Comparison of ENCODE assay signal across 9 mouse cellular contexts in the genomic region with DNA sequence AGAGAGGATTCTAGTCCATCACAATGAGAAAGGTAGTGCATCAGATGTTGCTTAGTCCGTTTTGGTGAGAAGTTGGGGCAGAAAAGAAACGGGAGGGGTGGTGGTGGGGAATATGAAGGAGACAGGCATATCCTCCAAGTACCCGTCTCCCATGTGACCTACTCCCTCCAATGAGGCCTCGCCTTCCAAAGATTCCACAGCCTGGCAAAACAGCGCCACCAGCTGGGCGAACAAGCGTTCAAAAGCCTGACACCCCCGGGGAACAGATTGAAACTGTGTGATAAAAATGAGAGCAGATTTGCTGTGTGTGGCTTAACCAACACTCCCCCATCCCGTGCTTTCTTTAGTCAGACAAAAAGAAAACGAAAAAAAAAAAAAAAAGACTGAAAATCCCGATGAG. TPM values are rescaled to one million over a fixed set of nuclear protein-coding genes. Genes with fewer than 3 reads are reported as not detected.
DNase-seq lines count a peak whose midpoint lies in the region; ATAC-seq and TF ChIP-seq lines count a peak whose summit lies in the region.
"Had no signal": no experiment of that assay in that cellular context is flagged by ENCODE, and none has a peak within 500 bp of the region (broad histone marks: within the 10 kb centered on the region; RNA-seq: fewer than 3 reads in every experiment).

No protein-coding gene starts in this region.

- TF ChIP-seq EP300 in ES-Bruce4 (IDR thresholded peaks at IDR 0.05; ENCODE audit: insufficient read depth, low read depth, low read length), result no peak

- peak; percentile 48 for TF ChIP-seq CTCF in ES-Bruce4 (IDR thresholded peaks at IDR 0.05; ENCODE audit: low read depth, low read length)
- peak; percentile 38; the same call in 1 of the 2 replicates for TF ChIP-seq CTCF in bone marrow macrophage, adult 2 months (IDR thresholded peaks at IDR 0.05; ENCODE audit: low read depth, low read length)

- peak; percentile 50 for DNase-seq in kidney, adult 18-20 months
- DNase-seq in kidney, postnatal 25 days, result peak; percentile 71 to 81
- no peak for DNase-seq in cerebellum, adult 11-12 months
- DNase-seq in gastrocnemius, postnatal 36 days, result no peak

- no peak overlapping the region for H3K4me2 ChIP-seq in kidney, embryonic 15.5 days
- H3K4me2 ChIP-seq: limb, embryonic 15.5 days had no signal

- no peak overlapping the region for H3K27ac ChIP-seq in kidney, embryonic 15.5 days
- H3K27ac ChIP-seq in ES-Bruce4 (ENCODE audit: insufficient read depth, low read length), result no peak overlapping the region
- no peak overlapping the region for H3K27ac ChIP-seq in bone marrow macrophage, adult 2 months (ENCODE audit: insufficient read depth, low read depth, low read length)
- H3K27ac ChIP-seq: limb, embryonic 15.5 days had no signal

- no peaks in the 10 kb centered on the region for H3K27me3 ChIP-seq in kidney, embryonic 15.5 days
- H3K27me3 ChIP-seq in ES-Bruce4 (ENCODE audit: control insufficient read depth, insufficient read depth, low read length, poor library complexity, severe bottlenecking), result no peaks in the 10 kb centered on the region
- H3K27me3 ChIP-seq: limb, embryonic 15.5 days had no signal

- 78% methylated on average over 11 of the region's 11 CpGs for WGBS in kidney, embryonic 15.5 days

- peaks cover 9% of the 10 kb centered on the region; the same call in 1 of the 2 replicates for H3K4me1 ChIP-seq in kidney, embryonic 15.5 days
- no peaks in the 10 kb centered on the region for H3K4me1 ChIP-seq in ES-Bruce4 (ENCODE audit: control insufficient read depth, insufficient read depth, low read length)
- H3K4me1 ChIP-seq in bone marrow macrophage, adult 2 months (ENCODE audit: control insufficient read depth, insufficient read depth, low read length), result no peaks in the 10 kb centered on the region
- H3K4me1 ChIP-seq: limb, embryonic 15.5 days had no signal

- ATAC-seq in kidney, embryonic 15.5 days (replicated peaks; ENCODE audit: low FRiP score), result no peak
- ATAC-seq in megakaryocyte-erythroid progenitor cell, adult 5-6 weeks (replicated peaks; ENCODE audit: low FRiP score, low TSS enrichment, poor library complexity, severe bottlenecking), result 0 out of 2 replicates have a peak, but pooled peaks have one; percentile 32

- TF ChIP-seq POLR2A in ES-Bruce4 (IDR thresholded peaks at IDR 0.05; ENCODE audit: insufficient read depth, low read length), result no peak
- TF ChIP-seq POLR2A in bone marrow macrophage, adult 2 months (IDR thresholded peaks at IDR 0.05; ENCODE audit: borderline replicate concordance, low read depth, low read length), result no peak

- H3K36me3 ChIP-seq in kidney, embryonic 15.5 days, result no peaks in the 10 kb centered on the region
- H3K36me3 ChIP-seq in ES-Bruce4 (ENCODE audit: control insufficient read depth, insufficient read depth, low read length, poor library complexity, severe bottlenecking), result no peaks in the 10 kb centered on the region
- H3K36me3 ChIP-seq: limb, embryonic 15.5 days had no signal

- H3K9ac ChIP-seq in kidney, embryonic 15.5 days, result no peak overlapping the region
- H3K9ac ChIP-seq in ES-Bruce4 (ENCODE audit: low read depth, poor library complexity, severe bottlenecking), result no peak overlapping the region
- H3K9ac ChIP-seq: limb, embryonic 15.5 days had no signal

- no peaks in the 10 kb centered on the region for H3K9me3 ChIP-seq in kidney, embryonic 15.5 days (replicated peaks)
- H3K9me3 ChIP-seq in ES-Bruce4 (replicated peaks; ENCODE audit: control insufficient read depth, insufficient read depth, low read length, poor library complexity, severe bottlenecking), result no peaks in the 10 kb centered on the region
- H3K9me3 ChIP-seq: limb, embryonic 15.5 days had no signal

- no peak overlapping the region for H3K4me3 ChIP-seq in kidney, embryonic 15.5 days (replicated peaks)
- no peak overlapping the region for H3K4me3 ChIP-seq in ES-Bruce4 (ENCODE audit: low read depth, low read length)
- no peak overlapping the region for H3K4me3 ChIP-seq in bone marrow macrophage, adult 2 months (ENCODE audit: insufficient read depth, low read length)
- H3K4me3 ChIP-seq: limb, embryonic 15.5 days had no signal

- intact Hi-C loops in gastrocnemius, postnatal 36 days (cut with DNase I), result no loop called here

RNA-seq across cellular contexts. Expression of gene Lpar3, which starts 56.7 kb away (rescaled TPM):
- polyA plus RNA-seq in kidney, embryonic 15.5 days (2015; fragmentation: Nextera tagmentation; extraction: Ambion mirVana), result 1.1 and 1.4 TPM in 2 replicates
- 0.27 and 0.33 TPM in 2 replicates for polyA plus RNA-seq in ES-Bruce4 (2011; ENCODE audit: insufficient read depth, insufficient read length, low read depth, missing spikeins)
- polyA plus RNA-seq in bone marrow macrophage, adult 2 months (2012; ENCODE audit: insufficient read depth, insufficient read length, missing spikeins), result not detected in 2 replicates
- total RNA-seq in megakaryocyte-erythroid progenitor cell, adult 5-6 weeks (2014; fragmentation: Nextera tagmentation), result not detected in 2 replicates
- total RNA-seq in megakaryocyte-erythroid progenitor cell, adult 5-6 weeks (2017), result not detected in 2 replicates
- total RNA-seq in gastrocnemius, postnatal 36 days (2021), result under 1 TPM in 1 of 2 experiments, not detected in 1; 0.17 TPM

Comparison
In these comparisons a context has a peak if more than half of its experiments do, and no peak if none do; other contexts are left out.
1. DNase-seq: peak in kidney, adult 18-20 months (single experiment) and kidney, postnatal 25 days (2 of 2); none in cerebellum, adult 11-12 months (single experiment) and gastrocnemius, postnatal 36 days (0 of 2).